Mouse (Mus musculus): ENCODE measurements around the gene Olfr576. TPM values are rescaled to one million over a fixed set of nuclear protein-coding genes. Genes with fewer than 3 reads are reported as not detected.

The Olfr576 gene
- polyA plus RNA-seq (2012; rRNA removed) (not detected in 2 replicates), polyA plus RNA-seq (2014; fragmentation: Nextera tagmentation; extraction: Ambion mirVana) (not detected in 2 replicates)

- TF ChIP-seq POLR2A (IDR thresholded peaks at IDR 0.05; ENCODE audit: borderline replicate concordance, extremely low read depth, insufficient read depth, insufficient read length): no peak
- no peak for ATAC-seq (ENCODE audit: low FRiP score, low read depth)
- H3K36me3 ChIP-seq (ENCODE audit: control insufficient read depth, insufficient read depth, low read length): no peaks in the 10 kb centered on the region
- no peaks in the 10 kb centered on the region for H3K9me3 ChIP-seq (ENCODE audit: control insufficient read depth, low read length)
- H3K4me2 ChIP-seq (replicated peaks; ENCODE audit: low read depth, low read length, severe bottlenecking): no peak within 1 kb of the TSS
- no peaks in the 10 kb centered on the region for H3K4me1 ChIP-seq (ENCODE audit: control insufficient read depth, insufficient read depth, low read length)
- 44% methylated on average over 2 of the region's 2 CpGs for WGBS
- H3K9ac ChIP-seq (ENCODE audit: low read depth, low read length, severe bottlenecking): no peak within 1 kb of the TSS
- no peak for DNase-seq (ENCODE audit: low spot score)
- H3K27me3 ChIP-seq (ENCODE audit: control insufficient read depth, insufficient read depth, low read length): no peaks in the 10 kb centered on the region
- no peak within 1 kb of the TSS for H3K4me3 ChIP-seq (replicated peaks; ENCODE audit: low read length)
- no peak within 1 kb of the TSS for H3K27ac ChIP-seq (replicated peaks; ENCODE audit: low read depth, low read length)
These were observed at the start of gene Olfr576 for GRCm38 (mm10) chr7:102962360-102962759. Gene Olfr576, plus strand, starts transcription at chr7:102962660.

- H3K4me2 ChIP-seq (replicated peaks; ENCODE audit: low read depth, low read length, severe bottlenecking): no peak overlapping the region
- H3K27ac ChIP-seq (replicated peaks; ENCODE audit: low read depth, low read length): no peak overlapping the region
- DNase-seq (ENCODE audit: low spot score): no peak
- no peak for TF ChIP-seq POLR2A (IDR thresholded peaks at IDR 0.05; ENCODE audit: borderline replicate concordance, extremely low read depth, insufficient read depth, insufficient read length)
- no peaks in the 10 kb centered on the region for H3K27me3 ChIP-seq (ENCODE audit: control insufficient read depth, insufficient read depth, low read length)
- no peak overlapping the region for H3K4me3 ChIP-seq (replicated peaks; ENCODE audit: low read length)
- no peaks in the 10 kb centered on the region for H3K36me3 ChIP-seq (ENCODE audit: control insufficient read depth, insufficient read depth, low read length)
- no peaks in the 10 kb centered on the region for H3K9me3 ChIP-seq (ENCODE audit: control insufficient read depth, low read length)
- no peak for ATAC-seq (ENCODE audit: low FRiP score, low read depth)
- 6% methylated on average over 1 of the region's 1 CpGs for WGBS
- no peaks in the 10 kb centered on the region for H3K4me1 ChIP-seq (ENCODE audit: control insufficient read depth, insufficient read depth, low read length)
- no peak overlapping the region for H3K9ac ChIP-seq (ENCODE audit: low read depth, low read length, severe bottlenecking)
These were observed 47.2 kb upstream of the Olfr576 start for GRCm38 (mm10) chr7:102915261-102915660.

GRCm38 (mm10) chr7:102916405-102916804 is 46.1 kb upstream of the Olfr576 start:
- H3K4me2 ChIP-seq (replicated peaks; ENCODE audit: low read depth, low read length, severe bottlenecking): no peak overlapping the region
- H3K4me1 ChIP-seq (ENCODE audit: control insufficient read depth, insufficient read depth, low read length): no peaks in the 10 kb centered on the region
- 58% methylated on average over 5 of the region's 5 CpGs for WGBS
- no peak overlapping the region for H3K9ac ChIP-seq (ENCODE audit: low read depth, low read length, severe bottlenecking)
- DNase-seq (ENCODE audit: low spot score) (no peak), ATAC-seq (ENCODE audit: low FRiP score, low read depth) (no peak)
- no peak overlapping the region for H3K27ac ChIP-seq (replicated peaks; ENCODE audit: low read depth, low read length)
- H3K9me3 ChIP-seq (ENCODE audit: control insufficient read depth, low read length): no peaks in the 10 kb centered on the region
- H3K36me3 ChIP-seq (ENCODE audit: control insufficient read depth, insufficient read depth, low read length): no peaks in the 10 kb centered on the region
- no peak for TF ChIP-seq POLR2A (IDR thresholded peaks at IDR 0.05; ENCODE audit: borderline replicate concordance, extremely low read depth, insufficient read depth, insufficient read length)
- H3K4me3 ChIP-seq (replicated peaks; ENCODE audit: low read length): no peak overlapping the region
- no peaks in the 10 kb centered on the region for H3K27me3 ChIP-seq (ENCODE audit: control insufficient read depth, insufficient read depth, low read length)

GRCm38 (mm10) chr7:102917032-102917875 is 45.2 kb upstream of the Olfr576 start, which contains the start of gene Olfr571:
Gene Olfr571, minus strand, starts transcription at chr7:102917536.
- H3K27ac ChIP-seq (replicated peaks; ENCODE audit: low read depth, low read length): no peak within 1 kb of the TSS
- 58% methylated on average over 4 of the region's 4 CpGs for WGBS
- no peak within 1 kb of the TSS for H3K4me2 ChIP-seq (replicated peaks; ENCODE audit: low read depth, low read length, severe bottlenecking)
- no peaks in the 10 kb centered on the region for H3K27me3 ChIP-seq (ENCODE audit: control insufficient read depth, insufficient read depth, low read length)
- TF ChIP-seq POLR2A (IDR thresholded peaks at IDR 0.05; ENCODE audit: borderline replicate concordance, extremely low read depth, insufficient read depth, insufficient read length): no peak
- no peaks in the 10 kb centered on the region for H3K9me3 ChIP-seq (ENCODE audit: control insufficient read depth, low read length)
- H3K4me1 ChIP-seq (ENCODE audit: control insufficient read depth, insufficient read depth, low read length): no peaks in the 10 kb centered on the region
- DNase-seq (ENCODE audit: low spot score): no peak
- no peak within 1 kb of the TSS for H3K4me3 ChIP-seq (replicated peaks; ENCODE audit: low read length)
- ATAC-seq (ENCODE audit: low FRiP score, low read depth): no peak
- no peak within 1 kb of the TSS for H3K9ac ChIP-seq (ENCODE audit: low read depth, low read length, severe bottlenecking)
- H3K36me3 ChIP-seq (ENCODE audit: control insufficient read depth, insufficient read depth, low read length): no peaks in the 10 kb centered on the region

DNA sequence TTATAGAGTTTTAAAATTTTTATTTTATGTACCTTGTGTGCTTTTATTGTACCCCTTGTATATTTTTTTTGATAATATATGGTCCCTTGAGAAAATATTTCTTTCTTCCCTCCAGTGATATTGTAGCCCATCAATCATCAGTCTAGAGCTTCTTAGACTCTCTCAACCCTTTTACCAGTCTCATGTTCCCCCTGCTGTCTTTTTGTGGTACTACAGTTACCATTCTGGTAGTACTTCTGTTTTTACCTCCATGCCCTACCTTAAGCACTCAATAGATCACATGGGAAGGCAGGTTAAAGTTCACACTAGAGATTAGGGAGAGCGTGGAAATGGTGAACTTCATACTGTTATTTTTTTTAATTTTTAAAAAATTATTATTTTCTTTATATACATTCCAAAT is 42.8 kb upstream of the Olfr576 start:
- 10% methylated on average over 1 of the region's 1 CpGs for WGBS
- Histone ChIP-seq H3K4me3 (replicated peaks; ENCODE audit: low read length) (no peak overlapping the region), H3K9ac (ENCODE audit: low read depth, low read length, severe bottlenecking) (no peak overlapping the region), H3K36me3 (ENCODE audit: control insufficient read depth, insufficient read depth, low read length) (no peaks in the 10 kb centered on the region), H3K27me3 (ENCODE audit: control insufficient read depth, insufficient read depth, low read length) (no peaks in the 10 kb centered on the region), H3K27ac (replicated peaks; ENCODE audit: low read depth, low read length) (no peak overlapping the region), H3K9me3 (ENCODE audit: control insufficient read depth, low read length) (no peaks in the 10 kb centered on the region), H3K4me2 (replicated peaks; ENCODE audit: low read depth, low read length, severe bottlenecking) (no peak overlapping the region), H3K4me1 (ENCODE audit: control insufficient read depth, insufficient read depth, low read length) (no peaks in the 10 kb centered on the region)
- no peak for TF ChIP-seq POLR2A (IDR thresholded peaks at IDR 0.05; ENCODE audit: borderline replicate concordance, extremely low read depth, insufficient read depth, insufficient read length)
- DNase-seq (ENCODE audit: low spot score) (peak; percentile 80), ATAC-seq (ENCODE audit: low FRiP score, low read depth) (peak; percentile 30; the same call in 1 of the 2 replicates)
